ENCODE assay signal across 19 mouse cellular contexts in genomic region chr11:84521071-84521390, GRCm38 (mm10). TPM values are rescaled to one million over a fixed set of nuclear protein-coding genes. Genes with fewer than 3 reads are reported as not detected.
DNase-seq lines count a peak whose midpoint lies in the region; ATAC-seq and TF ChIP-seq lines count a peak whose summit lies in the region.
"Had no signal": no experiment of that assay in that cellular context is flagged by ENCODE, and none has a peak within 500 bp of the region (broad histone marks: within the 10 kb centered on the region; RNA-seq: fewer than 3 reads in every experiment).

No protein-coding gene starts in this region.

- TF ChIP-seq EP300 in heart, adult 2 months (IDR thresholded peaks at IDR 0.05; ENCODE audit: insufficient read depth, low read depth, low read length) = no peak

- H3K9me3 ChIP-seq in hindbrain, embryonic 12.5 days (replicated peaks) = no peaks in the 10 kb centered on the region
- H3K9me3 ChIP-seq in midbrain, embryonic 14.5 days (ENCODE audit: control insufficient read depth, low read length) = no peaks in the 10 kb centered on the region
- H3K9me3 ChIP-seq: heart, embryonic 12.5 days; lung, embryonic 15.5 days had no signal

- H3K9ac ChIP-seq in hindbrain, embryonic 12.5 days = peak overlapping the region; percentile 84
- H3K9ac ChIP-seq in midbrain, embryonic 14.5 days (replicated peaks; ENCODE audit: low read length) = peak overlapping the region; percentile 66
- H3K9ac ChIP-seq in heart, adult 2 months (ENCODE audit: low read depth, low read length) = no peak overlapping the region
- H3K9ac ChIP-seq: heart, embryonic 12.5 days; lung, embryonic 15.5 days had no signal

- H3K27me3 ChIP-seq in hindbrain, embryonic 12.5 days = peaks cover 80% of the 10 kb centered on the region
- H3K27me3 ChIP-seq in midbrain, embryonic 14.5 days (ENCODE audit: control insufficient read depth, insufficient read depth, low read length) = peaks cover 63% of the 10 kb centered on the region
- peaks cover 42% of the 10 kb centered on the region for H3K27me3 ChIP-seq in heart, adult 2 months (ENCODE audit: control insufficient read depth, insufficient read depth, low read length)

- intact Hi-C loops in heart, adult 2 months (cut with DNase I) = no loop called here

- peaks cover 9% of the 10 kb centered on the region for H3K4me1 ChIP-seq in hindbrain, embryonic 12.5 days
- H3K4me1 ChIP-seq in midbrain, embryonic 14.5 days (ENCODE audit: control insufficient read depth, insufficient read depth, low read length) = no peaks in the 10 kb centered on the region; the same call in 1 of the 2 replicates
- no peaks in the 10 kb centered on the region; the same call in 1 of the 2 replicates for H3K4me1 ChIP-seq in heart, adult 2 months (ENCODE audit: control insufficient read depth, insufficient read depth, low read length)

- peak; percentile 56 to 61 for DNase-seq in cerebellum, postnatal 25 days
- DNase-seq in ZHBTc4 (ENCODE audit: low read depth, low spot score) = peak; percentile 12
- peak; percentile 31 for DNase-seq in midbrain, embryonic 14.5 days
- DNase-seq in ovary, adult 18-20 months (ENCODE audit: low spot score) = no peak
- no peak for DNase-seq in thymus, postnatal 25 days
- DNase-seq in heart, adult 2 months = no peak
- DNase-seq: liver; right cerebral cortex, postnatal 14 days had no signal

- H3K4me2 ChIP-seq in hindbrain, embryonic 12.5 days (replicated peaks) = peak overlapping the region; percentile 66
- H3K4me2 ChIP-seq in midbrain, embryonic 14.5 days (ENCODE audit: low read length) = peak overlapping the region; percentile 71
- H3K4me2 ChIP-seq: heart, embryonic 12.5 days; lung, embryonic 15.5 days had no signal

- H3K4me3 ChIP-seq in hindbrain, embryonic 12.5 days = peak overlapping the region; percentile 51
- peak overlapping the region; percentile 57 for H3K4me3 ChIP-seq in midbrain, embryonic 14.5 days (replicated peaks; ENCODE audit: low read depth, low read length)
- H3K4me3 ChIP-seq in heart, adult 2 months = no peak overlapping the region
- H3K4me3 ChIP-seq: erythroblast, embryonic 14.5 days; heart, embryonic 12.5 days; lung, embryonic 15.5 days had no signal

- ATAC-seq in cerebellum, adult (ENCODE audit: insufficient number of reproducible peaks, low FRiP score, low TSS enrichment) = no peak
- no peak for ATAC-seq in hindbrain, embryonic 12.5 days (ENCODE audit: low FRiP score)
- ATAC-seq in midbrain, embryonic 14.5 days (ENCODE audit: low FRiP score, low TSS enrichment) = no peak
- ATAC-seq: activated CD4-positive, CD25-positive, alpha-beta regulatory T cell, adult 4 months had no signal

- TF ChIP-seq CTCF in heart, adult 2 months (IDR thresholded peaks at IDR 0.05) = no peak

- peak overlapping the region; percentile 77 for H3K27ac ChIP-seq in hindbrain, embryonic 12.5 days
- H3K27ac ChIP-seq in midbrain, embryonic 14.5 days (replicated peaks; ENCODE audit: low read depth, low read length) = peak overlapping the region; percentile 87
- H3K27ac ChIP-seq in heart, adult 2 months = no peak overlapping the region
- H3K27ac ChIP-seq: lung, embryonic 15.5 days had no signal

- no peak for TF ChIP-seq POLR2A in heart, adult 2 months (IDR thresholded peaks at IDR 0.05; ENCODE audit: insufficient read depth, low read depth, low read length)

- WGBS in hindbrain, embryonic 12.5 days = 15% methylated on average over 3 of the region's 3 CpGs
- 4% methylated on average over 3 of the region's 3 CpGs for WGBS in midbrain, embryonic 14.5 days
- WGBS in heart, adult 2 months = 54% methylated on average over 3 of the region's 3 CpGs

- no peaks in the 10 kb centered on the region for H3K79me2 ChIP-seq in heart, adult 2 months (replicated peaks; ENCODE audit: control insufficient read depth, insufficient read depth, low read length)

- peaks cover 3% of the 10 kb centered on the region; the same call in 1 of the 2 replicates for H3K36me3 ChIP-seq in hindbrain, embryonic 12.5 days
- peaks cover 21% of the 10 kb centered on the region for H3K36me3 ChIP-seq in midbrain, embryonic 14.5 days (ENCODE audit: control insufficient read depth, insufficient read depth, low read length)
- no peaks in the 10 kb centered on the region for H3K36me3 ChIP-seq in heart, adult 2 months (ENCODE audit: control insufficient read depth, insufficient read depth, low read length)
- H3K36me3 ChIP-seq: heart, embryonic 12.5 days; lung, embryonic 15.5 days had no signal

RNA-seq across cellular contexts. Expression of gene Lhx1, which starts 4.3 kb away (rescaled TPM):
- polyA plus RNA-seq in hindbrain, embryonic 12.5 days (2016; fragmentation: Nextera tagmentation; extraction: Ambion mirVana) = 65.0 and 68.8 TPM in 2 replicates
- 49.8 and 53.0 TPM in 2 replicates for polyA plus RNA-seq in midbrain, embryonic 14.5 days (2014; fragmentation: Nextera tagmentation; extraction: Ambion mirVana)
- total RNA-seq in heart, adult 2 months (2021) = not detected
- polyA plus RNA-seq in heart, adult 2 months (2012; rRNA removed) = not detected in 2 replicates
- total RNA-seq: gastrocnemius, adult 18-20 months; hematopoietic stem cell, adult 5-6 weeks; megakaryocyte-erythroid progenitor cell, adult 5-6 weeks; MEL had no signal
- polyA plus RNA-seq: activated CD4-positive, CD25-positive, alpha-beta regulatory T cell, adult 4 months; C2C12; erythroblast, embryonic 14.5 days had no signal

RNA-seq across cellular contexts. Expression of gene Aatf, which starts 7.7 kb away (rescaled TPM):
- 53.2 and 55.6 TPM in 2 replicates for polyA plus RNA-seq in hindbrain, embryonic 12.5 days (2016; fragmentation: Nextera tagmentation; extraction: Ambion mirVana)
- 41.6 and 46.3 TPM in 2 replicates for polyA plus RNA-seq in midbrain, embryonic 14.5 days (2014; fragmentation: Nextera tagmentation; extraction: Ambion mirVana)
- 10 to 100 TPM; 13.8 to 14.3 TPM for total RNA-seq in heart, adult 2 months (2021)
- polyA plus RNA-seq in heart, adult 2 months (2012; rRNA removed) = 2.9 TPM in 2 replicates

Comparison
In these comparisons a context has a peak if more than half of its experiments do, and no peak if none do; other contexts are left out.
1. DNase-seq: peak in cerebellum, postnatal 25 days (2 of 2), ZHBTc4 (single experiment) and midbrain, embryonic 14.5 days (single experiment); none in ovary, adult 18-20 months (single experiment), thymus, postnatal 25 days (single experiment) and heart, adult 2 months (0 of 2).
2. RNA of gene Lhx1, which starts 4.3 kb away (polyA plus RNA-seq): 65.0 to 68.8 TPM in hindbrain, embryonic 12.5 days and 49.8 to 53.0 TPM in midbrain, embryonic 14.5 days; not detected in heart, adult 2 months; every median in the first group is over 10 times any median in the second.
3. RNA of gene Aatf, which starts 7.7 kb away (polyA plus RNA-seq): 53.2 to 55.6 TPM in hindbrain, embryonic 12.5 days and 41.6 to 46.3 TPM in midbrain, embryonic 14.5 days; 2.9 TPM in heart, adult 2 months; every median in the first group is over 10 times any median in the second.